Mouse (Mus musculus): ENCODE data around the gene Acot13. TPM values are rescaled to one million over a fixed set of nuclear protein-coding genes. Genes with fewer than 3 reads are reported as not detected.

Gene Acot13
- polyA plus RNA-seq, 1 experiment, result 50.2 TPM

DNA sequence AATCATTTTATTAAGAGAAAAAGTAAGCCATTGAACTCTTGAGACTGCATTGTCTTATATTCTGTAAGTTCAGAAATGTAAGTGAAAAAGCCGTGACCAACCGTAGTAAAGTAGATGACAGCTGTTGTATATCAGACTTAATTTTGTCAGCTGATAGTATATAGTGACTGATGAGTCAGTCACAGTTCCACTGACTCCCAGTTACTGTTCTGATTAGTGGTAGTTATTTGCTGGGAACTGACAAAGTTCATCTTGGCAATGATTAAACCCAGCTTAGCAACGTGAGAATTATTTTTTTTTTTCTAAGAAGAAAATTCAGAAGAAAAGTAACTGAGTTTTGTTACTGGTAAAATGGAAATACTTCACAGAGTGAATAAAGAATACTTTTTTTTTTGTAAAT is 10.4 kb upstream of the Acot13 start:
- TF ChIP-seq GATA1 (IDR thresholded peaks at IDR 0.05; ENCODE audit: low read length), result no peak

GRCm38 (mm10) chr13:24839831-24840230 is 8.5 kb upstream of the Acot13 start:
- TF ChIP-seq GATA1 (IDR thresholded peaks at IDR 0.05; ENCODE audit: low read length), result no peak

GRCm38 (mm10) chr13:24832811-24833155 is 1.4 kb upstream of the Acot13 start:
- TF ChIP-seq GATA1 (IDR thresholded peaks at IDR 0.05; ENCODE audit: low read length), result no peak

GRCm38 (mm10) chr13:24832131-24832810 is 931 bp upstream of the Acot13 start:
- no peak for TF ChIP-seq GATA1 (IDR thresholded peaks at IDR 0.05; ENCODE audit: low read length)

- TF ChIP-seq GATA1 (IDR thresholded peaks at IDR 0.05; ENCODE audit: low read length), result no peak
Measured at GRCm38 (mm10) chr13:24830756-24831352, 486 bp downstream of the Acot13 start.

GRCm38 (mm10) chr13:24826116-24826515 is 5.2 kb downstream of the Acot13 start:
- TF ChIP-seq GATA1 (IDR thresholded peaks at IDR 0.05; ENCODE audit: low read length), result no peak

DNA sequence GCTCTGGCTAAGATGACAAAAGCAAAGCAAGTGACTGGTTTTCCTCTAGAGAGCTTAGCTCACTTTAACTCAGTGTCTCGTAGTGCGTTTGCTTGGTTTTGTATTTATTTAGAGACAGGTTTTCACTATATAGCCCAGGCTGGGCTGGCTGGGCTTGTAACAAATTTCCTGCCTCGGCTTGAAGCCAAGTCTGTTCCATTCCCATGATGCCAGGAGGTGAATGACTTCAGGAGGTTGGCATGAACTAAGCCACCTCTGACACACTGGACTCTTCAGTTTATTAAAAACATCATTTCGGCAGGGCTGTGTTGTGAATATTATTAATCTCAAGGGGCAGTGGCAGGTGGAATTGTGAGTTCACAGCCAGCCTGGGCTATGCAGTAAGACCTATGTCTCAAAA is 5.8 kb downstream of the Acot13 start:
- no peak for TF ChIP-seq GATA1 (IDR thresholded peaks at IDR 0.05; ENCODE audit: low read length)

GRCm38 (mm10) chr13:24824647-24825046 is 6.7 kb downstream of the Acot13 start:
- TF ChIP-seq GATA1 (IDR thresholded peaks at IDR 0.05; ENCODE audit: low read length), result no peak

DNA sequence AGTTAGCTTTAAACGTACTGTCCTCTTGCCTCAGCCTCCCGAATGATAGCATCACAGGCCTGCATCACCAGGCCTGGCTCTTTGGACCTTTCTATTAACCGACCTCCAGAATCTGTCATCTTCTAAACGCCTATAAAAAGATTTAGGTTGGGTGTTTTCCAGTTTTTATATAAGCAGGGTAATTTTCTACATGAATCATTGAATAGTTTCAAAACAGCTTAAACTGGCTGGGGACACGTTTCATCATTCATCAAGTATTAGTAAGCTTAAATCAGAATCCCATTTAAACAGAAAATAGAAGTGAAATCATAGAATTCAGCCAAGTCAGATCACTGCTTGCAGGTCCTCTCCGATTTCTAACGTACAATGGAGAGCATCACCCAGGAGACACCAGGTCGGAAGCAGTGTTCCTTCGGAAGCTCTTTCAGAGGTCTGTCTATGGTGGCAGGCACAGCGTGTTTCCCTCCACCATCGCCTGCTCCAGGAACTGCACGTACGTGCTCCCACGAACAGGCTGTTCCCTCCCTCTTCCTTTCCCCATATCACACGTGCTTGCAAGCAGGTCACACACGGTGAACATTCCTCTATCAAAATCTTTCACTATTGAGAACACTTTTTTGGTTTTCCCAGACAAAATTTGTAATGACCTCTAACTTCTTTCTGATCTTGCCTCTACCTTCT is 8.5 kb downstream of the Acot13 start:
- TF ChIP-seq GATA1 (IDR thresholded peaks at IDR 0.05; ENCODE audit: low read length), result no peak

GRCm38 (mm10) chr13:24819931-24820330 is 11.4 kb downstream of the Acot13 start:
- no peak for TF ChIP-seq GATA1 (IDR thresholded peaks at IDR 0.05; ENCODE audit: low read length)

DNA sequence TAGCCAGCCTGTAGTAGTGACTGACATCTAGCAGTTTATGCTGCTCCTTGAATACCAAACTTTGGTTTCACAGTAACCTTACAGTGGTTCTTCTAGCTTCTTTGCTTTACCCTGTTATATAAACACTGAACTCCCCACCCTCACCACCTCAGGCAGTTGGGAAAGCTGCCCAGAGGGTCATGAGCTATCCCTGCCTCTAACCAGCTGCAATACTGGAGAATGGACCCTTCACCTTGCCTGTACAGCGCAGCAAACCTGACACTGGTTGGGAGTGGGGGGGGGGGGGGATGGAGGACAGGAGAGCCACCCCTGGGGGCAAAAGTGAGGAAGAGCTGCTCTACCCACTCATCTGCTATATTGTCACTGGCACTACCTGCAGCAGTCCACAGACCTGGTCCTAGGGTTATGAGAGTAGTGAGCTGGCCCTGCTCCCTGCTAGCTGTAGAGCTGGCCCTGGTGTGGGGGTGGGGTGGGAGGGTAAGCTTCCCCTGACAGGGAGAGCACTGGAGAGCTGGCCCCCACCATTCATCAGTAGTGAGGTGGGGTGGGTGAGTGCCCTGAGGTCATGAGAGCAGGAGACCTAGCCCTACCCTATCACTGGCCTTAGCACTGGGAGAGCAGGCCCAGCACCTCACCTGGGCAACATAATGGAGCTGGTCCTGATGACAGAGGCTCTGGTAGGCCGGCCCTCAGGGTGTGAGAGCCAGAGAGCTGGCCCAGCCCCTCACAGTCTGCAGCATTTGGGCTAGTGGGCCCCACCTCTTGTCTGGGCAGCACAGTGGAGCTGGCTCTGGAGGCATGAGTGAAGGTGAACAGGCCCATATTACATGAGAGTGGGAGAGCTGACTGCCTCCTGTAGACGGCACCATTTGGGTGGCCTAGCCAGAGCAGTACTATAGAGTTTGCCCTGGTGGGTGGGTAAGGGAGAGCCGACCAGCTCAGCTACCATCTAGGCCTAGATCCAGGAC is 14.9 kb downstream of the Acot13 start:
- TF ChIP-seq GATA1 (IDR thresholded peaks at IDR 0.05; ENCODE audit: low read length), result no peak

DNA sequence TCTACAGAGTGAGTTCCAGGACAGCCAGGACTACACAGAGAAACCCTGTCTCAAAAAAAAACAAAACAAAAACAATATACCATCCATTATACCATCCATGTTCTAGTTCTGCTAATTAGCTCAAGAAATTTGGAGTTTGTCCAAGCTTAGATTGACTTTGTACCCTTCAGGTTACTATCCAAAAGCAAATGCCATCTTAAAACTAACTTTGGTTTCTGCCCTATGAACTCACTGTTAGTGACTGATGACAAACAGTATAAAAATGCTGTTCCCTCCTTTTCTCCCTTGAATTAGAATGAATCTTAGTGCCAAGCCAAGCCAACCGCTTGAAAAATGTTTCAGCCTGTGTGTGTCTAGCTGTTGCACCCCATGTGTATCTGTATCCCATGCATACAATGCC is 16.7 kb downstream of the Acot13 start:
- TF ChIP-seq GATA1 (IDR thresholded peaks at IDR 0.05; ENCODE audit: low read length), result no peak

DNA sequence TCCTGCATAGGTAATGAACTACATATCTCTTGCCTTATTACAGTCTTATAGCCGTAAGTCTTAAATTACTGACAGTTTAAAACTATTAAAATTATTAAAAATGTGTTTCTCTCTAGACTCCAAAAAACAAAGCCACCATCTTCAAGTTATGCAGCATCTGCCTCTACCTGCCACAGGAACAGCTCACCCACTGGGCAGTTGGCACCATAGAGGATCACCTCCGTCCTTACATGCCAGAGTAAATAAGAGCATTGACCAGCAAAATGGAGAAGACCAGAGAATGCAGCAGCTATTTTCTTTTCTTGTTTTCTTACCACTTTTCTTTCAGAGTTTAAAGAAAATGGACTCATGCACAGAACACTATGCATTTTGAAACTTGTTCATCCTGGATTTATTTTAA is 18.8 kb downstream of the Acot13 start:
- no peak for TF ChIP-seq GATA1 (IDR thresholded peaks at IDR 0.05; ENCODE audit: low read length)

DNA sequence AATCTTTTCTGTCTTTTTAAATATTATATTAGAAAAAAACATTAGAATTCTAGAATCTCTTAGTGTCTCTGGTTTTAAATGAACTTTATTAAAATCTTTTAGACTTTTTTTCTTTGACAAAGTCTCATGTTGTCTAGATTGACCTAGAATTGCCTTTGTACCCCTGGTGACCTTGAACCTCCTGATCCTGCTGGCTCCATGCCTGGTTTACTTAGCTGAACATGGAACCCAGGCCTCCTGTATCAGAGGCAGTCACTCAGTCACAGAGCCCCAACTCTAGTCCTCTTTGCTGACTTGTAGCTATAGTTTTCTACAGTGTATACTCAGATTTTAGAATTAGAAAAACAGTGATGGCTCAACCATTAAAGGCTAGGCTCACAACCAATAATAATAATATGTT is 25.3 kb downstream of the Acot13 start:
- TF ChIP-seq GATA1 (IDR thresholded peaks at IDR 0.05; ENCODE audit: low read length), result no peak

- no peak for TF ChIP-seq GATA1 (IDR thresholded peaks at IDR 0.05; ENCODE audit: low read length)
Measured at GRCm38 (mm10) chr13:24803196-24803595, 28.1 kb downstream of the Acot13 start.
